Mouse (Mus musculus): ENCODE measurements around the gene Sohlh1. TPM values are rescaled to one million over a fixed set of nuclear protein-coding genes. Genes with fewer than 3 reads are reported as not detected.
"Not testable (repeated sequence)": the region's sequence is repeated elsewhere in the genome, so short reads cannot be mapped to it uniquely, and the experiment has no call there.

The Sohlh1 gene
- polyA plus RNA-seq, 1 experiment from 2014 or later, result not detected

GRCm38 (mm10) chr2:25842161-25842560 is 4.9 kb downstream of the Sohlh1 start:
- Histone ChIP-seq H3K27me3 (no peaks in the 10 kb centered on the region), H3K9ac (no peak overlapping the region), H3K4me3 (replicated peaks) (no peak overlapping the region), H3K9me3 (replicated peaks) (no peaks in the 10 kb centered on the region), H3K4me1 (peaks cover 9% of the 10 kb centered on the region), H3K27ac (replicated peaks) (no peak overlapping the region), H3K36me3 (no peaks in the 10 kb centered on the region), H3K4me2 (replicated peaks) (no peak overlapping the region)
- ATAC-seq (ENCODE audit: insufficient number of reproducible peaks, low FRiP score, low TSS enrichment, low read depth), result no peak
- whole genome bisulfite sequencing, result 67% methylated on average over 4 of the region's 4 CpGs

- no peak overlapping the region for H3K9ac ChIP-seq
- 0 out of 2 replicates have a peak, but pooled peaks have one; percentile 24 for ATAC-seq (ENCODE audit: insufficient number of reproducible peaks, low FRiP score, low TSS enrichment, low read depth)
- no peak overlapping the region for H3K4me2 ChIP-seq (replicated peaks)
- no peak overlapping the region for H3K4me3 ChIP-seq (replicated peaks)
- no peak overlapping the region for H3K27ac ChIP-seq (replicated peaks)
- no peaks in the 10 kb centered on the region for H3K4me1 ChIP-seq
- H3K9me3 ChIP-seq (replicated peaks), result no peaks in the 10 kb centered on the region
- no peaks in the 10 kb centered on the region for H3K27me3 ChIP-seq
- no peaks in the 10 kb centered on the region for H3K36me3 ChIP-seq
- WGBS, result 42% methylated on average over 5 of the region's 5 CpGs
Measured at GRCm38 (mm10) chr2:25836291-25836690, 10.8 kb downstream of the Sohlh1 start.

- H3K4me3 ChIP-seq (replicated peaks), result no peak overlapping the region
- H3K9ac ChIP-seq, result no peak overlapping the region
- no peak overlapping the region for H3K27ac ChIP-seq (replicated peaks)
- no peaks in the 10 kb centered on the region for H3K9me3 ChIP-seq (replicated peaks)
- no peaks in the 10 kb centered on the region for H3K27me3 ChIP-seq
- ATAC-seq (ENCODE audit: insufficient number of reproducible peaks, low FRiP score, low TSS enrichment, low read depth), result no peak
- 74% methylated on average over 3 of the region's 3 CpGs for WGBS
- H3K4me1 ChIP-seq, result no peaks in the 10 kb centered on the region
- H3K36me3 ChIP-seq, result no peaks in the 10 kb centered on the region
- H3K4me2 ChIP-seq (replicated peaks), result no peak overlapping the region
Measured at GRCm38 (mm10) chr2:25830786-25831185, 16.3 kb downstream of the Sohlh1 start.

GRCm38 (mm10) chr2:25828344-25828947 is 18.6 kb downstream of the Sohlh1 start:
- Histone ChIP-seq H3K4me3 (replicated peaks) (no peak overlapping the region), H3K4me1 (no peaks in the 10 kb centered on the region)
- no peak for ATAC-seq (ENCODE audit: insufficient number of reproducible peaks, low FRiP score, low TSS enrichment, low read depth)

GRCm38 (mm10) chr2:25824751-25825150 is 22.3 kb downstream of the Sohlh1 start:
- H3K9ac ChIP-seq, result no peak overlapping the region
- H3K36me3 ChIP-seq, result no peaks in the 10 kb centered on the region
- no peaks in the 10 kb centered on the region for H3K4me1 ChIP-seq
- 76% methylated on average over 3 of the region's 3 CpGs for WGBS
- no peaks in the 10 kb centered on the region for H3K9me3 ChIP-seq (replicated peaks)
- no peak overlapping the region for H3K27ac ChIP-seq (replicated peaks)
- H3K27me3 ChIP-seq, result no peaks in the 10 kb centered on the region
- no peak overlapping the region for H3K4me2 ChIP-seq (replicated peaks)
- no peak overlapping the region for H3K4me3 ChIP-seq (replicated peaks)
- no peak for ATAC-seq (ENCODE audit: insufficient number of reproducible peaks, low FRiP score, low TSS enrichment, low read depth)

More at GRCm38 (mm10) chr2:25828344-25828947, 18.6 kb downstream of the Sohlh1 start:
- Histone ChIP-seq H3K27me3 (no peaks in the 10 kb centered on the region), H3K4me2 (replicated peaks) (no peak overlapping the region), H3K36me3 (no peaks in the 10 kb centered on the region), H3K27ac (replicated peaks) (no peak overlapping the region), H3K9me3 (replicated peaks) (no peaks in the 10 kb centered on the region), H3K9ac (no peak overlapping the region)
- 77% methylated on average over 8 of the region's 8 CpGs for WGBS

GRCm38 (mm10) chr2:25822806-25823205 is 24.2 kb downstream of the Sohlh1 start, which contains the start of gene Lcn9:
TSS of gene Lcn9 (plus strand) at chr2:25823153.
- 80% methylated on average over 1 of the region's 1 CpGs for WGBS
- H3K36me3 ChIP-seq, result no peaks in the 10 kb centered on the region
- H3K4me2 ChIP-seq (replicated peaks), result no peak within 1 kb of the TSS
- H3K27me3 ChIP-seq, result no peaks in the 10 kb centered on the region
- H3K9me3 ChIP-seq (replicated peaks), result no peaks in the 10 kb centered on the region
- H3K4me1 ChIP-seq, result no peaks in the 10 kb centered on the region
- no peak within 1 kb of the TSS for H3K9ac ChIP-seq
- ATAC-seq (ENCODE audit: insufficient number of reproducible peaks, low FRiP score, low TSS enrichment, low read depth), result no peak
- no peak within 1 kb of the TSS for H3K27ac ChIP-seq (replicated peaks)
- no peak within 1 kb of the TSS for H3K4me3 ChIP-seq (replicated peaks)

- H3K27ac ChIP-seq (replicated peaks); H3K4me1 ChIP-seq; H3K9me3 ChIP-seq (replicated peaks); H3K4me2 ChIP-seq (replicated peaks); ATAC-seq (ENCODE audit: insufficient number of reproducible peaks, low FRiP score, low TSS enrichment, low read depth); H3K36me3 ChIP-seq; H3K9ac ChIP-seq; H3K27me3 ChIP-seq; H3K4me3 ChIP-seq (replicated peaks): not testable (repeated sequence)
- WGBS, result 66% methylated on average over 1 of the region's 1 CpGs
Measured at GRCm38 (mm10) chr2:25815748-25816147, 31.3 kb downstream of the Sohlh1 start, which contains the start of gene Glt6d1. TSS of gene Glt6d1 (minus strand) at chr2:25815848.

GRCm38 (mm10) chr2:25813364-25813763 is 33.7 kb downstream of the Sohlh1 start:
- Histone ChIP-seq H3K4me2 (replicated peaks) (no peak overlapping the region), H3K27me3 (no peaks in the 10 kb centered on the region), H3K4me3 (replicated peaks) (no peak overlapping the region), H3K4me1 (no peaks in the 10 kb centered on the region), H3K9me3 (replicated peaks) (no peaks in the 10 kb centered on the region), H3K36me3 (no peaks in the 10 kb centered on the region), H3K9ac (no peak overlapping the region), H3K27ac (replicated peaks) (no peak overlapping the region)
- no peak for ATAC-seq (ENCODE audit: insufficient number of reproducible peaks, low FRiP score, low TSS enrichment, low read depth)
- whole genome bisulfite sequencing, result 81% methylated on average over 5 of the region's 5 CpGs

- Histone ChIP-seq H3K9ac (no peak overlapping the region), H3K27ac (replicated peaks) (no peak overlapping the region), H3K4me1 (no peaks in the 10 kb centered on the region), H3K9me3 (replicated peaks) (no peaks in the 10 kb centered on the region), H3K4me2 (replicated peaks) (no peak overlapping the region), H3K27me3 (no peaks in the 10 kb centered on the region), H3K4me3 (replicated peaks) (no peak overlapping the region), H3K36me3 (no peaks in the 10 kb centered on the region)
- WGBS, result 68% methylated on average over 2 of the region's 2 CpGs
- no peak for ATAC-seq (ENCODE audit: insufficient number of reproducible peaks, low FRiP score, low TSS enrichment, low read depth)
Measured at GRCm38 (mm10) chr2:25811711-25812110, 35.3 kb downstream of the Sohlh1 start.

GRCm38 (mm10) chr2:25798065-25798464 is 49.0 kb downstream of the Sohlh1 start:
- no peaks in the 10 kb centered on the region for H3K27me3 ChIP-seq
- WGBS, result 45% methylated on average over 5 of the region's 5 CpGs
- no peak overlapping the region for H3K4me2 ChIP-seq (replicated peaks)
- H3K9me3 ChIP-seq (replicated peaks), result no peaks in the 10 kb centered on the region
- no peaks in the 10 kb centered on the region for H3K36me3 ChIP-seq
- H3K4me1 ChIP-seq, result no peaks in the 10 kb centered on the region
- no peak overlapping the region for H3K4me3 ChIP-seq (replicated peaks)
- no peak overlapping the region for H3K9ac ChIP-seq
- ATAC-seq (ENCODE audit: insufficient number of reproducible peaks, low FRiP score, low TSS enrichment, low read depth), result no peak
- H3K27ac ChIP-seq (replicated peaks), result no peak overlapping the region

GRCm38 (mm10) chr2:25797635-25798034 is 49.4 kb downstream of the Sohlh1 start:
- no peak overlapping the region for H3K27ac ChIP-seq (replicated peaks)
- WGBS, result 57% methylated on average over 2 of the region's 2 CpGs
- H3K4me2 ChIP-seq (replicated peaks), result no peak overlapping the region
- H3K27me3 ChIP-seq, result no peaks in the 10 kb centered on the region
- no peak overlapping the region for H3K9ac ChIP-seq
- no peaks in the 10 kb centered on the region for H3K36me3 ChIP-seq
- H3K4me1 ChIP-seq, result no peaks in the 10 kb centered on the region
- no peaks in the 10 kb centered on the region for H3K9me3 ChIP-seq (replicated peaks)
- no peak for ATAC-seq (ENCODE audit: insufficient number of reproducible peaks, low FRiP score, low TSS enrichment, low read depth)
- H3K4me3 ChIP-seq (replicated peaks), result no peak overlapping the region
